Mouse (Mus musculus) testis, adult 2 months (tissue): ENCODE measurements around the gene Cish. TPM values are rescaled to one million over a fixed set of nuclear protein-coding genes. Genes with fewer than 3 reads are reported as not detected.

Source experiments
- H3K27ac ChIP-seq: fragments of 200-500 bp; 2 replicates; pipeline ENCODE4 v1.5.1; 2012; ENCODE audit warnings: low read depth, low read length; ENCODE audit not compliant: control insufficient read depth, insufficient read depth
- H3K27me3 ChIP-seq: fragments of 200-500 bp; 2 replicates; pipeline ENCODE4 v1.6.1; 2012; ENCODE audit warnings: mild to moderate bottlenecking, low read length, moderate library complexity; ENCODE audit not compliant: control insufficient read depth, insufficient read depth
- H3K36me3 ChIP-seq: fragments of 200-500 bp; 2 replicates; pipeline ENCODE4 v1.6.1; 2012; ENCODE audit warnings: mild to moderate bottlenecking, low read length; ENCODE audit not compliant: control insufficient read depth, insufficient read depth
- H3K4me1 ChIP-seq: fragments of 200-500 bp; 2 replicates; pipeline ENCODE4 v1.6.1; 2012; ENCODE audit warnings: low read length; ENCODE audit not compliant: control insufficient read depth, insufficient read depth
- H3K4me3 ChIP-seq: fragments of 200-500 bp; 2 replicates; pipeline ENCODE4 v1.5.1; 2012; ENCODE audit warnings: low read depth, mild to moderate bottlenecking, low read length, moderate library complexity, mixed read lengths; ENCODE audit not compliant: control insufficient read depth
- CTCF ChIP-seq: fragments of 200-500 bp; IDR thresholded peaks from 2 replicates; pipeline ENCODE4 v1.5.1; 2012; ENCODE audit warnings: low read depth, mild to moderate bottlenecking, inconsistent platforms, low read length, moderate library complexity; ENCODE audit not compliant: control insufficient read depth, insufficient read depth, insufficient replicate concordance
- POLR2A ChIP-seq: fragments of 200-500 bp; IDR thresholded peaks from 2 replicates; pipeline ENCODE4 v1.6.1; 2012; ENCODE audit warnings: low read depth, mild to moderate bottlenecking, inconsistent platforms, low read length, moderate library complexity; ENCODE audit not compliant: control insufficient read depth
- polyA plus RNA-seq: library from polyadenylated mRNA; depleted of rRNA; stranded (reverse); fragments of >200 nt; gene quantifications from 2 replicates; pipeline ENCODE4 v1.2.3, GENCODE M21; 2012; rRNA removed

The Cish gene
- polyA plus RNA-seq, 1 experiment = 2.7 TPM

- TF ChIP-seq POLR2A (no peak), CTCF (no peak)
- H3K27me3 ChIP-seq = no peaks in the 10 kb centered on the region
- no peaks in the 10 kb centered on the region for H3K36me3 ChIP-seq
- no peak overlapping the region for H3K27ac ChIP-seq
- H3K4me3 ChIP-seq = no peak overlapping the region
- H3K4me1 ChIP-seq = no peaks in the 10 kb centered on the region
Measured at GRCm38 (mm10) chr9:107346081-107346480, 50.3 kb downstream of the Cish start.

DNA sequence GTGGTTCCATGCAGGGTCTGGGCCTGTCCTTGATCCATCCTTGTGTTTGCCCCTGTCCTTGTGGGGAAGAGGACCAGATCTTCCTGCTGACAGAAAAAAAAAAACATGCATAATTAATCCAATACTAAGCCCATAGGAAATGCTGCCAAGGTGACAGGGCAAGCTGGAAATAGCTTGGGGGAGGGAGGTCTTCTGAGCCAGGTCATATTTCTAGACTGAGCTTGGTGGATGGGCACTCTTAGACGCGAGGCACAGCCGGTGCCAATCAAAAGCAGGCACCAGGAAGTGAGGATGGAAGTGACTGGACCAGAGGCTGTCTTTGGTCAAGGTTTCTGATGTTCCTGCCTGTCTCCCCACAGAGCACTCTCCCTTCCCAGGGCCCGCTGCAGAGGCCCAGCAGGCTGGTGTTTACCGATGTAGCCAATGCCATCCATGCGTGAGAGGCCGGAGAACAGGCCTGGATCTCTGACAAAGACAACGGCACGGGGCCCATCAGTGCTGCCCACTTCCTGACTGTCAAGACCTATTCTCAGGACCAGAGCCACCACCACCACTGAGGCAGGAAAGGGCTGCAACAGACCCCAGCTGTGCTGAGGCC is 51.9 kb downstream of the Cish start:
- H3K4me3 ChIP-seq = no peak overlapping the region

GRCm38 (mm10) chr9:107349321-107349720 is 53.5 kb downstream of the Cish start:
- Histone ChIP-seq H3K36me3 (no peaks in the 10 kb centered on the region), H3K4me1 (peaks cover 2% of the 10 kb centered on the region), H3K4me3 (no peak overlapping the region), H3K27ac (no peak overlapping the region), H3K27me3 (no peaks in the 10 kb centered on the region)
- no peak for TF ChIP-seq CTCF
- no peak for TF ChIP-seq POLR2A

More for the DNA sequence above, 51.9 kb downstream of the Cish start:
- no peak overlapping the region for H3K27ac ChIP-seq
- TF ChIP-seq CTCF (no peak), POLR2A (no peak)
- no peaks in the 10 kb centered on the region for H3K36me3 ChIP-seq
- no peaks in the 10 kb centered on the region for H3K4me1 ChIP-seq
- H3K27me3 ChIP-seq = no peaks in the 10 kb centered on the region

Other genes with a start within 250 kb of the Cish start
- gene Dock3, start 64.1 kb upstream of the Cish start, polyA plus RNA-seq = 21.8 and 23.2 TPM in 2 replicates
- gene Mapkapk3, start 6.1 kb upstream of the Cish start, polyA plus RNA-seq = 4.1 and 5.2 TPM in 2 replicates
- gene Hemk1, start 42.3 kb downstream of the Cish start, polyA plus RNA-seq = 22.0 TPM in 2 replicates
- gene 6430571L13Rik, start 44.6 kb downstream of the Cish start, polyA plus RNA-seq = 0.40 and 0.53 TPM in 2 replicates
- 5.2 and 8.2 TPM in 2 replicates for gene Cacna2d2, start 103.6 kb downstream of the Cish start, polyA plus RNA-seq
- gene Tmem115, start 237.9 kb downstream of the Cish start, polyA plus RNA-seq = 38.3 and 46.9 TPM in 2 replicates
- gene Cyb561d2, start 246.2 kb downstream of the Cish start, polyA plus RNA-seq = 28.3 and 29.4 TPM in 2 replicates
- gene Nprl2, start 246.2 kb downstream of the Cish start, polyA plus RNA-seq = 34.7 and 40.3 TPM in 2 replicates